Mouse (Mus musculus) heart, adult 11 months (tissue): ENCODE data around the gene Ebf3.
A peak's percentile ranks its signal among the peaks of the same experiment; 100 is the strongest.

Experiments
- DNase-seq: peaks from one replicate; pipeline ENCODE4 v3.0.0; 2022

Gene Ebf3

DNA sequence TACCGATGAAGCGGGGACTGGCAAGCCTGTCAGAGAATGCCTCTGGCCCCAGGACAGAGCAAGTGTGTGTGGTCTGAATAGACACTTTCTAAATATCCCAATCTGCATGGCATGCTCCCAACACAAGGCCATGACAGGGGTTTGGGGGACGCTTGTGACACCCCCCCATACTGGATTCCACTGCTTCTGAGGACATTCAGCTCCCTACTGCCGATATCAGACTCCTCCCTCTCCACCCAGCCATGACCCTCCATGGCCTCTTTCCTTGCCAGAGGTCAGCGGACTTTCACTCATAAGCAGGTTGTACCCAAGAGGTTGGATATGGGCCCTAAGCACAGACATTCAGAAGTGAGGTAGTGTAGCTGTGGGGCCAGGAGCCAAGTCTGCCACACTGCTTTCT lies 36.5 kb downstream of the Ebf3 start:
- DNase-seq: peak; percentile 93

DNA sequence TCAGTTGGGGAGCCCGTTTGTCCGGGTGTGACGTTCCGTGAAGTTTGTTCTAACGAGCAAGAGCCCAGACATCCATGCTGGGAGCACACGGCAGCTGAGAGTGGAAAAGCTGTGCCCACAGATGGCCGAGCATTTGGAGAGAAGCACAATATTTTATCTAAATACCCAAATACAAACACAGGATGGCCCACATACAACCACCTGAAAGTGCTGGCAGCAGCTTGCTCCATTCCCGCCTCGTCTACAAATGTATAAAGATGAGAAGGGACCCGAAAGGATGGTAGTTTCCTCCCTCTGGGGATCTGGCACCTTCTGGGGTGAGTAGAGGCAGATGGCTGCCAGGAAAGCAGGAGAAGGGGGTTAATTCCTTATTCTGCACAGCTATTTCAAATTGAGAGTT lies 42.0 kb downstream of the Ebf3 start:
- DNase-seq: no peak

DNA sequence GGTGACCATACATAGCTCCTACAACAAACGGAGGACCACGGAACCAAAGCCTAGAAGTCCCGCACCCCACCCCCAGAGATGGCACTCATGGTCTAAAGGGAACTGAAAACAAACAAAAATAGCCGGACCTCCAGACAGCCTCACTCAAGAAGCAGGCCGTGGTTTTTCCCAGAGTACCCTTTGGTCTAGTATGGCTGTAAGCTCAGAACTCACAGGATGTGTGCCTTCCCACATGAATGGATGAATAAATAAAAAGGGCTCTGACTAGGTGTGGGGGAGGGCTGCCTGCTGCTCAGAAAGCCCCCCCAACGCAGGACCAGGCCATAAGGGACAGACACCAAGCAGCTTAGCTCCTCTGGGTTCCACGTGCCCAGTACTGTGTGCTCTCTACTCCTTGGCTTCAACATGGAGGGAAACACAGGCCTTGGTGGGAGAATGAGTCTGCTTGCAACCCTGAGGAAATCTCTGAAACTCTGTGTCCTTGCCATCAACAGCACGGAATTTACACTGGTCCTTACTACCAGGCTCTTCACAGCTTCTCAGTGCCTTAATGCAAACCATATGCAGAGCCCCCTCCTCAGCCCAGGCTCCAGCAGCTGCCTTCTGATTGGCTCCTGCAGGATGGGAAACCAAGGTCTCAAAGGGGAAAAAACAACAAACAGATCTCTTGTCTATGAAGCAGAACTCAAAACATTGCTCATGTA lies 45.6 kb downstream of the Ebf3 start:
- DNase-seq: no peak

DNA sequence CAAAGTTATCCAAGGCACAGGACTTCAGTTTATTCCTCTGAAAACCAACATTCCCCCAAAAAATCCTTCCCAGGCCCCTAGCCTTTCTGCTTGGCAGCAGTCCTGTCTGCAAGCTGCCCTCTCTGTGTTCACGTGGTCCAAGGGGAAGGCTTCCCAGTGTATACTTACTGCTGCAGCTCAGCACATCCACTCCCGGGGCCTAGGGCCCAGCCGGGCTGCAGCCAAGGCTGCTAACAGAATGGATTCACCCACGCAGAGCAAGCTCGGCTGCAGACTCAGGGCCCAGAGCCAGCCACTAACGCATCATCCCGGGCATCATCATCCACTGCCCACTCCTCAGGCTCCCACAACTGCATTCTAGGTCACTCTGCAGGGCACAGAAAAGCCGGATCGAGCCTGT lies 46.8 kb downstream of the Ebf3 start:
- DNase-seq: peak; percentile 96

DNA sequence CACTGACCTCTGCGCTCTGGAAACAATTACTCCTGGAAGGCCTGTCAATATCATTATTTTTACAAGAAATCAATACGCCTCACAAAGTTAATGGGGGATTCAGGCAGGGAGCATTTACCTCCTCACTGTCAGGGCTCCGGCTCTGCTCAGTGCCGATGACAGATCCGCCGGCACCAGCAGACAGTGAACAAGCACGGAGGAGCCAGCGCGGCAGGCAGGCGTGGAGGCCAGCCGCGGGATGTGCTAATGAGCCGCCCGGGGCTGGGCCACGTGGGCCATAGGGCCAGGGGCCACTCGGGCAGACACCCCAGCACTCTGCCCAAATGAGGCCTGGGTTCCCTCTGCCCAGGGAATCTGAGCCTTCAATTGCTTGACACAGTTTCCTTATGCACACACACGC lies 47.7 kb downstream of the Ebf3 start:
- DNase-seq: no peak

DNA sequence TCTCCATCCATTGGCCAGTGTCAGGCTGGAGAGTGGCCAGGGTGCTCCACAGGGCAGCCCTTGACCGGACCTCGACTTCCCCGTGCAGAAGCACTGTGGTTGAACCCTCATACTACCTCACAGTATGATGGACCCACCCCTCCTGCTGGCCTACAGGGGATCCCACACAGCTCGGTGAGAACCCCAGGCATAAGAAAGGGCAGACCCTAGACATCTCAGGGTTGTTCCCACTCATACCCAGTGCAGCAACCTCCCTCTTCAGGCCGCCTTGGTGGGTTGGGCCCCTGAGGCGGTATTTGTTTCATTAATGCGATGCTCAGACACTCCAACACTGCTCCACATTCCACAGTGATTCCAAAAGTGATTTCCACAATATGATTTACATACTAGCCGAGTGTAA lies 51.9 kb downstream of the Ebf3 start:
- DNase-seq: peak; percentile 88

DNA sequence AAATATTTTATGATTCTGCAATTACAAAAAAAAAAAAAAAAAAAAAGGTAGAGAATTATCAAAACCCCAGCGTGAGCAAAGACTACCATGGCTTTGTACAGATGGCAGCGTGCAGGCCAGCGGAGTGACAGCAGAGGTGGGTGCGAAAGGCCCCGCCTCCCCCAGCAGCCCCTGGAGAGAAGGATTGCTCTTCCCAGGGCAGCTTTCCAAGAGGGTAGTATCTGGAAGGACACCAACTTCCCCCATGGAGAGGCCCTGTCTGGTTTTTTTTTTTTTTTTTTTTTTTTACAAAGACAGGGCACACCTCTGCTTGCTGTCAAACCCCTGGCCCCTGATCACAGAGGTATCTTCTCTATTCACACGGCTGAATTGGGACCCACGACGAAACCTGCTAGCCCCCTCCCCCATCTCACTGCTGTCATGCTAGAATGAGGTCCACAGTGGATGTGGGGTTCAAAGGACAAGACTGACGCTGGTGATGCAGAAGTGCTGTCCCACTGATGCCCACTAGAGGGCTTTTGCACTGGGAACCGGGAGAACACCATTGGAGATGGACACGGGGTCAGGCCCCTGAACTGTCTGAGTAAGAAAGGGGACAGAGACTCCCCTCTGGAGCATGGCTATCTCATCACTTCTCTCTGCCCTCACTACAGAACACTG lies 67.9 kb downstream of the Ebf3 start:
- DNase-seq: peak; percentile 96

DNA sequence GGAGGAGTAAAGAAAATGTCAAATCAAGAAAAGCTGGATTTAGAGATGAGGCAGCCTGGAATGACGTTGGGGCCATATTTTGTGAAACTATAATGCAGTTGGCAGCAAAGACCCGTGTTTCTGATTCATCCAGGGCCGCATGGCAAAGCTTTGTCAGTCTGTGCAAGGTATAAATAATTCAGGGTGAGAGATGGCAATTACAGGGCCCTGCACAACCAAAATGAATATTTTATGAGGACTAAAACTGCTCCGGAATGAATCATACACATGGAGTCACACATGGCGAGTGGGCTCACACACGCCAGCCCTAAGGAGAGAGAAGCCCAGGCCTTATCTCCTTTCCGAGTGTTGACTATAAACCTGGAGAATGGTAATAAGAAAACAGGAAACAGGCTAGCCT lies 69.4 kb downstream of the Ebf3 start:
- DNase-seq: no peak

DNA sequence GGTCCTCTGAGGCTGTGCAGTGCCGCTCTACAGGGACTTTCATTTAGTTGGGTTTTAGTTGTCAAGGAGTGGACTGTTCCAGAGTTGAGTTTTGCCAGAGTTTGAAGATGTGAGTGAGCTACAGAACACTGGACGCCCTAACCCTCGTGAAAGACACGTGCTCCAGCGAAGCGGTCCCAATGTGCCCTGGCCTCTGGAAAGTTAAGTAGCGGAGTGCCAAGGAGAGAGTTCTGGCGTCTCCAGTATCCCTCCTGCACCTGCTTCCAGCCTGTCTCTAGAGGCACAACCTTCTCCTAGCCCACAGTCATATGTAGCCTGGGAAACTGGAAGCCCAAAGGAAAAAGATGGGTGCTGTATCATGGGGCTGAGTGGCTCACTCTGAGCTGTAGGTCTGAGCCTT lies 73.8 kb downstream of the Ebf3 start:
- no peak for DNase-seq

DNA sequence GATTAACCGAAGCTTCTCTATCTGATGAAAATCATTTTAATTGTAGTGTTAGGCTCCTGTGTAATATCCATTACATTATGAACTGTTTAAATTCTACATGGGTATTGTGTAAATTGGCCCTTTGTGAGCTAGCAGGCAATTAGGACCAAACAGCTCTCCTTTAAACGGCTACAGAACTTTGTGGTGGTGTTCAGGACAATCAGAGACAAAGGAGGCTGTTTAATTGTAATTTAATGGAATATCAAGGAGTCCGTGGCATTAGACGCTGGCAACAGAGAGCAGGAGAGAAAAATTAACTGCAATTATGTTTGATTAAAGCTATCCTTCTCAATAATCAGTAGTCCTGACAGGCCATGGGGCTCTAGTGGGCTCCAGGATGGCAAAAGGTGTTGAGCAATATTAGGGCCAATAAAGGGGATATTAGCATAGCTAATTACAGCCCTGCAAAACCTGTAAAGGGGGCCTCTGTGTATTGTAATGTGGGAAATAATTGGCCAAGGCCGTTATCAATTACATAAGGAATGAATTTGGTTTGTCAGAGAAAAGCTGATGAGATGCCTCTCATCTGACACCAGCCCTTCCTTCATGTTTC lies 74.6 kb downstream of the Ebf3 start:
- no peak for DNase-seq

DNA sequence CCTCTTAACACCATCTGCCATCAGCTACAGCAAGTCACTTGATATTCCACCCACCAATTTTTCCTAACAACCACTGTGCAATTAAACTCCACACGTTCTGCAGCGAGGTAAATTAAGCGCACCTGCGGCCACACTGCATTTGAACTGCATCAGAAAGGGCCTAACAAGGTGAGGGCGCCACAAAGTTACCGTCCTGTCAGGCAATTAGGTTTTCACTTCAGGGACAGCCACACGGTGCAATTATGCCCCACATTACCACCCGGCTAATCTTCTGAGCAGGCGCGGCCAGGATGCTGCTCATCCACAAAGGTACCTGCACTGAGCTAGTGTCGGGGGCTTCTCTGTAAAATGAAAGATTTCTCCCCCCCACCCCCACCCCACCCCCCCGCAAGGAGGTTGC lies 76.8 kb downstream of the Ebf3 start:
- DNase-seq: no peak

DNA sequence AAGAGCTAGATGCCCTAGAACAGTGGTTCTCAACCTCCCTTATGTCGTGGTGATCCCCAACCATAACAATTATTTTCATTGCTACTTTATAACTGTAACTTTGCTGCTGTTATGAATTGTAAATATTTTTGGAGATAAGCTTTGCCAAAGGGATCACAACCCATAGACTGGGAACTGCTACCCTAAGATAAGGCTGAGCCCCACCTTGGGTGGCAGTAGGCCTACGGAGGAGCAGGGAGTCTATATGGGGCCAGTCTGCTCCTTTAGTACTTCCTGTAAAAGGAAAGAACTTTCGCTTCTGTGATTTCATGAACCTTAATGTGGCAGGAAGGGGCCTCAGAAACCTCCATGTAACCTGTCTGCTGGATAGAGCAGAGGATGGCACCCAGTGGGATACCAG lies 90.4 kb downstream of the Ebf3 start:
- no peak for DNase-seq

DNA sequence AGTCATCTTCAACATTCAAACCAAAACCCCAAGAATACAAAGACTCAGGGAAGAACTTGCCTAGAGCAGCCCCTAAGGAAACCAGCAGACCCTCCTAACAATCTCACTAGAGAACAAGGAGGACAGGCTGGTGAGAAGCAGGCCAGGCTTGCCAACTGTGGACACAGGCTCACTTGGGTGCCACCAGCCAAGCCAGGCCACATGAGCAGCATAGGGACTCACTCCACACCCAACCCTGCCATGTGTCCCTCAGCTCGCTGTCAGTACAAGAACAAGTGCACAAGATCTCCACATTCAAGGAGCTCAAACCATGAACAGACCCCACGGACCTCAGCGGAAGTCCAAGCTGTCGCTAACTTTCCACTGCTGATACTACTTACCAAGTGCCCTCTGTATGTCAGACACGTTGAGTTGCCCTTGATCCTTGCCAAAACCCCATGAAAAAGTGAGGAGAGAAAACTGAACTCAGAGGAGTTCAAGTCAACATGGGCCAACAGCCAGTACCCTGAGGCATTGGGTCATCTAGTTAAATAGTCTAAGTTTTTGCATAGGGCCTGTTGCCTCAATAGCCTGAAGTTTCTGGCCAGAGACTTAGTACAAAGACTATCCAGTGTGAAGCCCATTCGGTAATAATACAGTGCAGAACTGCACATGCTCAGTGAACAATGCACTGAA lies 91.3 kb downstream of the Ebf3 start:
- DNase-seq: no peak

DNA sequence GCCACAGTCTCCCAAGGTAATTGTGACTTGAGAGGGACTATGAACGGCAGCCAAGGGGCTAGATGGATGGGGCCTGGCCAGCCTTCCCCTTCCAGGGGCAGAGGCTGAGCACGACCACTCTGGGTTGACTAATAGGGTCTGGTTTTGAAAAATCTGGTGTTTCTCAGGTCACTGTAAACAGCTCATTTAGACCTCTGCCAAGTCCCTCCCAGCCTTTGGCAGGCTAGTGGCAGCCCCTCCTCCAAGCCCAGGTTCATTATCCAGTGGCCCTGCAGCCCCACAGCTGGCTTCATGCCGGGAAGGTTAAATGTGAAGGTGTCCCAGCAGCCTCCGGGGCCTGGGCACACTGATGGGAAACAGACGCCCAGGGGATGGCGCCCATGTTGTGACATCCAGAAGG lies 92.6 kb downstream of the Ebf3 start:
- peak; percentile 95 for DNase-seq

DNA sequence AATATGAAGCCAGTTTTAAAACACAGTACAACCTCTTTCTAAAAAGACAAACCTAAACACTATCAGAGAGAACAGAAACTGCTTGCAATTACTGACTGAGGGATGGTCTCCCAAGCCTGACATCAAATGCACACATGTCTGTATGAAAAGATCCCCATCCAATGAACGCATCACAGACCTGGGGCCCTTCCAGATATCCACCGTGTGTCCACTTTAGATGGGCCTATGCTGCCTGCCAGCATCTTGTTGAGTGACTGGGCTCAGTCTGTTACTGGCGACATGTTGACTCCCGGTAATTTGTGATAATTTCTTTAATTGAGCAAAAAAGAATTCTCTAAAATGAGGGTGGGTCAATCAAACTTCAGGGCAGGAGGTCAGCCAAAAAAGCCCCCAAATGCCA lies 93.8 kb downstream of the Ebf3 start:
- no peak for DNase-seq

DNA sequence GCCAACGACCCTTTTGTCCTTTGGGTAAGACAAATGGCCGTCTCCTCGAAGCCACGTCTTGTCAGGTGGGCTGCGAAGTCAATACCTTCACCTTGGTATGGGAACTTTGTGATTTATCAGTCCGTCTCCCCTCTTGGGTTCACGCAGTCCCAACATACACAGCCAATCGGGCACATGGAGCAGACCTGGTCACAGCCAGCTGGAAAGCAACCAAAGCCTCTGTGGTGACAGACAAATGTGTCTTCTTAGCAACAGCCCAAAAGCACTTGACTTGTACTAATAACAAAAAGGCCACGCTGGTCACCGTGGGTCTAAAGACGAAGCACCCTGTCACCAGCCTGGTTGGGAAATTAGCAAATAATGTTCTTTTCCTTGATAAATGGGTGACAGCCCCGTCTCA lies 95.5 kb downstream of the Ebf3 start:
- DNase-seq: no peak

DNA sequence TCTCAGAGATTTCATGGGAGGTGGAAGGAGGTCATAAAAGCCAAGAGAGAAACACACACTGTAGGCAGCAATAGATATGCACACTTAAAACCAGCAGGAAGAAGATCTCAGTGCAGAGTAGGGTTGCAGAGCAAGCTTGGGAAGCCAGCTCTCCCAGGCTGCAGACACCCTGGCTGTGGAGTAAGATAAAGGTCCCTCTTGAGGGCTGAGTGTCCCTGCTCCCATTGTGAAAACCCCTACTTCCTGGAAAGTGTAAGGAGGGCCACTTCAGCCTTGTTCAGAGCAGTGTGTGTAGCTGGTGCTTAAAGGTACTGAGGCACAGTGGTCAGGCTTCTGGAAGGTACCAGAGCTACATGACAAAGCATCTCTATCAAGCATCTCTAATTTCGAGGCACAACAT lies 100.8 kb downstream of the Ebf3 start:
- DNase-seq: peak; percentile 64

DNA sequence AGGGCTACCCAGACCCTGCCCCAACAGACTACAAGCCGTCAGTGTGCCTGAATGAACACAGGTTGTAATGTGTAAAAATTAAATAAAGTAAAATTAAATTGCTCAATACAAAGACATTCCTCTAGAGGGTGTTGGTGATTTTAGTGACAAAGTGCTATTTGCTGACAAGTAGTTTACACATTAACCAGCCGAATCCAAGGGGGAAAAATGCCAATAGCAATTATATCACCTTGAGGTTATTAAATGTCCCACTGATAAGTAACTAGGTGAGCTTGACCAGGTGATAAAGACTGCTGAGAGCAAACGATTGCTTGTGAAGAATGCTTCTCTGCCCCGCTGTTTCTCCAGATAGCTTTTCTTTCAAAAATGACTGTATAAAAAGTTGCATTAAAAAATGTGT lies 102.9 kb downstream of the Ebf3 start:
- DNase-seq: no peak

DNA sequence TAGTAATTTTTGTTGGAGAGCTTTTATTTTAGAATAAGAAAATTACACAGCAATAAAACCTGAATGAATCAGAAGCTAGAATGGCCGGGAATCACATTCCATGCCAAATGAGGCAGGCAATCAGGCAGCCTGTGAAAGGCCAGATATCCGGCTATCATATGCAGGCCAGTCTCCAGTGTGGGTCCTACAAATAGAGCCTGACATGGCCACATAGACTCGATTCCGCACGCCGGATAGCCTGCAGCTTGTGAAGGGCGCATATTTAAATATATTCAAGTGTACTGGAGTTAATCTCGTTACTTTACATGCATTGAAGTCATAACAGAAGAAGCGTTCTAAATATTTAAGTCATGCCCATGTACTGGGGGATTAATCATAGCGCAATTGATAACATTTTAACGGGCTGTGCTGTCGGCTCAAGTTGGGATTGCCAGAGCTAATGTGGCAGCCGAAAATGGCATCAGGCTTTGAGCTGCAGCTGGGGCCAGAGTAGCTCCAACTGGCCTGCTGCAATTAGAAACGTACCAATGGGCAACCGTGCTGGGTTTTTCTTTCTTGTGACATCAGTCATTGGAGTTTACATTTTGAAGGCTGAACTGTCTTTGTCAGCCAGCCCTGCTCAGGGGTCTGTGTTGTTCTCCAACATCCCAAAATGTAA lies 104.4 kb downstream of the Ebf3 start:
- peak; percentile 41 for DNase-seq

DNA sequence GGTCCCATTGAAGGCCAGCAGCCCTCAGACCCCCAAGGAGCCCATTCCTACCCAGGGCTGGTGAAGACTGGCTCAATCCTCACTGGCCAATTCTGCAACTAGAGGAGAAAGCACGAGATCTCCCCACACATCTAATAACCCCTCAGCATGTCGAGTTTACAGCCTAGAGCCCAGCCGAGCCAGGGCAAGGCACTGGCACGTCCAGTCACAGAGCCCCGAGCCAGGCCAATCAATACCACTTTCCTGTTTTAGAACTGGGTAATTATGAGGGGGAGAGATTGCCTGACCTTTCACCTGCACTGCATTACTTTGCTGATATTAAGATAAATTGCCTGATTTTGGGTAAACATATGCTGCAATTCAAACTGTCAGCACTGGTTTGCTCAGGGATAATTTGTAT lies 105.7 kb downstream of the Ebf3 start:
- DNase-seq: no peak

DNA sequence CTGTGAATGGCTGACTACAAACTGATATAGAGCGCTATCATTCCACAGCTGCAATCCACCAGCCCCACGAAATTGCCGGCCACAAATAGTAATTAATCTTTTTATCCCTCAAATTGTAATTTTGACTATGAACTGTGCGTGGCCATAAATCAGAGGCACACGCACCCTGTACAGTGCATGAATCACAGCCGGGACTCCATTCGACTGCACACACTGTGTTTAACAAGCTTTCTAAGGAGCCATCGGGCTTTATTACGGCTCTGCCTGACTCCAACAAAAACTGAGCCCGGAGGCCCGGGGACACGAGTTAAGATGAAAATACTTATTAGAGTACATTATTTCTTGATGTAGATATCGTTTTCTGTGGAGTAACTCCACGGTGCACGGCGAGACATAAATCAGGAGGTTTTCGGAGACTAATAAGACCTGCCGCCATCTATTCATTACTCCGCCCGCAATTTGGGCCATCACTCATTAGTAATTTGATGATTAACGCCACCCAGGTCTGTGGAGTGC lies 107.4 kb downstream of the Ebf3 start:
- DNase-seq: peak; percentile 68

DNA sequence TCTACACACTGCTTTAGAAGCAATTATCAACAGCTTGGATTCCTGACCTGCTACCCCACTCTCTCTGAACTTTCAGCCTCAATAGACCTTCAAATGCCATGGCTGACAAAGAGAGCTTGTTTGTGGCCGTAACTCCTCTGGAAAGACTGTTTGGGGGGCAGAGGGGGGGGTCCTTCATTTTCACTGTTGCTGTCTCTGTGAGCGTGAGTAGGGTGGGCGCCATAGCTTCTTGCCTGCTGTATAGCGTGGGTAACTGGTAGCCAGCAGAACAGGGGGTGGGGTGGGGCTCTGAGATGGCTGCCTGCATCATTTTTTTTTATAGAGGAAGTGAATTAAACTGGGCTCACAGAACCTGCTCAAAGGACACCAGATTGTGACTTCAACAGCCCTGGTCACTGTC lies 114.7 kb downstream of the Ebf3 start:
- peak; percentile 73 for DNase-seq

DNA sequence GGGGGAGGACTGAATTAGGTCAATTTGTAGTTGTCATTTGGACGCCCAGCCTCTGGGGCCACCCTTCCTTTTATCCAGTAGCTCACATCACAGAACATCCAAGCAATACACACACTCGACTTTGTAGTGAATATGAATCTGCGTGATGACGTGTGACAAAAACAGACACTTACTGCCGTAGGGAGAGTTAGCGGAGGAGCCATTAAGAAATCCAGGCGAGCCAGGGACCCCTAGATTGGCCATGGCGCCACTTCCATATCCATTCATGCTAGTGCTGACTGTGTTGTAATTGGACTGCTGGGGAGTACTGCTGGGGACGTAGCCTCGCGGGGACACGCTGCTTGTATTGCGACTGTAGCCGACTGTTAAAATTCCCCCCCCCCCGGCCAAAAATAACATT lies 115.3 kb downstream of the Ebf3 start:
- peak; percentile 66 for DNase-seq
